Mouse (Mus musculus) cortical plate, adult 2 months (tissue): ENCODE measurements around the gene Pdgfb. TPM values are rescaled to one million over a fixed set of nuclear protein-coding genes. Genes with fewer than 3 reads are reported as not detected.

Experiments
- H3K27ac ChIP-seq: fragments of 200-500 bp; 2 replicates; pipeline ENCODE4 v1.5.1; 2012; ENCODE audit warnings: low read length, control low read depth, inconsistent platforms; ENCODE audit not compliant: insufficient read depth
- H3K4me1 ChIP-seq: fragments of 200-500 bp; 2 replicates; pipeline ENCODE4 v1.6.1; 2011; ENCODE audit warnings: low read length; ENCODE audit not compliant: control insufficient read depth, insufficient read depth
- H3K4me3 ChIP-seq: fragments of 200-500 bp; 2 replicates; pipeline ENCODE4 v1.5.1; 2011; ENCODE audit warnings: mild to moderate bottlenecking, low read length, control low read depth; ENCODE audit not compliant: insufficient read depth
- CTCF ChIP-seq: fragments of 200-500 bp; IDR thresholded peaks from 2 replicates; pipeline ENCODE4 v1.5.1; 2011; ENCODE audit warnings: mild to moderate bottlenecking, control low read depth, low read length; ENCODE audit not compliant: insufficient read depth; ENCODE audit errors: extremely low read depth
- POLR2A ChIP-seq: fragments of 200-500 bp; IDR thresholded peaks from 2 replicates; pipeline ENCODE4 v1.6.1; 2011; ENCODE audit warnings: mild to moderate bottlenecking, low read length, control low read depth; ENCODE audit not compliant: insufficient read depth; ENCODE audit errors: extremely low read depth
- polyA plus RNA-seq: library from polyadenylated mRNA; depleted of rRNA; stranded (reverse); fragments of >200 nt; gene quantifications from 2 replicates; pipeline ENCODE4 v1.2.3, GENCODE M21; 2012; rRNA removed

Pdgfb gene
- polyA plus RNA-seq, result 32.2 and 34.5 TPM in 2 replicates

DNA sequence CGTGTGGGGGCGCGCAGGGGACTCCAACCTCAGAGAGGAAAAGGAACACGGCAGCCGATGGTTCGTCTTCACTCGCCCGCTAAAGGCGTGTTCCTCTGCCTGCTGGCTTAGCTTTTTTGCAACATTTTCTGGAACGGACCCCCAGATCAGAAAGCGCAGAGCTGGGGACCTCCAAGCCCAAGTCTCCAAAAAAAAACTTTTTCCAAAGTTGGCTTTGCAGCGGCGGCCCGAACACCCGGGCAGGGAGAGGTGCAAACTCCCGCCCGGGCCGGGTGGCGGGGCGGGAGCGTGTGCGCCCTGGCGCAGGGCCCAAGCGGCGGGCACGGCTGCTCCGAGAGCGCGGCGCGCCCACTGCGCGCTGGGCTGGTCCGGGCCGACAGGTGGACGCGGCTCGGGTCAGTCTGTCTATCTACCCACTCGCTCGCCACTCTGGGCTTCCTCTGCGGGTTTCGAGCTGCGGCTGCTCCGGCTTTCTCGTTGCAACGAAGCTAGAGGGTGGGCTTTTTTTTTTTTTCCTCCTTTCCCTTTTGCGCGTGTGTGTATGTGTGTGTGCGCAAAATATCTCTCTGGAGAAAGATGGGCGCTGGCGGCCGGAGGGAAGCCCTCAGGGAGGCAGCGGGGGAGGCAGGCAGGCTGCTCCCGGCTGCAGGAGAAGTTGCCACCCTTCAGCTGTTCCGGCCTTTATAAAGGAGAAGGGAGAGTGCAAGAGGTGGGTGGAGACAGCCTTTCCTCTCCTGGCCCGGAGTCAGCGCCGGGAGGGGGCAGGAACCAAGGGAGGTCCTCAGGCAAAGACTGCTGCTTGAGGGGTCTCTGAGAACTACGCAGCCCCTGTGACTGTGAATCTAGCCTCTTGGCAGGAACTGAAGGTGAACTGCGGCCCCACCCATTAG is at the start of gene Pdgfb:
Gene Pdgfb (minus strand): TSS at position 657 of the 890 bp plus-strand sequence.
- TF ChIP-seq POLR2A, result peak; percentile 78
- no peak for TF ChIP-seq CTCF
- Histone ChIP-seq H3K27ac (peak within 1 kb of the TSS; percentile 98), H3K4me1 (0 out of 2 replicates have a peak, but pooled peaks cover 2% of the 10 kb centered on the region), H3K4me3 (peak within 1 kb of the TSS; percentile 98)

GRCm38 (mm10) chr15:80062821-80063220 is 48.0 kb upstream of the Pdgfb start:
- TF ChIP-seq POLR2A, result no peak
- no peak for TF ChIP-seq CTCF
- Histone ChIP-seq H3K4me3 (no peak overlapping the region), H3K27ac (no peak overlapping the region), H3K4me1 (peaks cover 2% of the 10 kb centered on the region; the same call in 1 of the 2 replicates)

DNA sequence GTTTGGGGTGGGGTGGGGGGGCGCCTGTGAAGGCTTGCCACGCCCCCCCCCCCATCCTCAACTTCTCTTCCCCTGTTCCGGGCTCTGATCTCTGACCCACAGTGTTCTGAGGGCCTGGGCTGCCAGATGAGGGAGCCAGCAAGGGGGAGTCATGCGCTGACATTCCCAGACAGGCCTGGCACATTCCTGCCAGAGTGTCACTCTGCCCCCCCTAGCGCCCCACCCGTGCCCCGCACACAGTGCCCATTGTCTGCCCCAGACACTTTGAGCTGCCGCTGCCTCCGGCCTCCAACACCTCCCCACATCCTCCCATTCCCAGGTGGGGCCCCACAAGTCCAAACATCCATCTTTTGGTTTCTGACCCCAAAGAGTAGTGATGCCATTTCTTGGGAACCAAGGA is 47.6 kb upstream of the Pdgfb start:
- TF ChIP-seq CTCF (no peak), POLR2A (no peak)
- Histone ChIP-seq H3K4me3 (no peak overlapping the region), H3K4me1 (peaks cover 2% of the 10 kb centered on the region; the same call in 1 of the 2 replicates), H3K27ac (no peak overlapping the region)

- H3K4me1 ChIP-seq, result peaks cover 2% of the 10 kb centered on the region; the same call in 1 of the 2 replicates
- TF ChIP-seq CTCF (no peak), POLR2A (no peak)
- H3K27ac ChIP-seq, result no peak overlapping the region
- H3K4me3 ChIP-seq, result no peak overlapping the region
Measured at GRCm38 (mm10) chr15:80061071-80061550, 46.3 kb upstream of the Pdgfb start.

- TF ChIP-seq CTCF (no peak), POLR2A (no peak)
- no peak overlapping the region for H3K27ac ChIP-seq
- H3K4me3 ChIP-seq, result no peak overlapping the region
- H3K4me1 ChIP-seq, result peaks cover 2% of the 10 kb centered on the region; the same call in 1 of the 2 replicates
Measured at GRCm38 (mm10) chr15:80060356-80061070, 45.7 kb upstream of the Pdgfb start.

DNA sequence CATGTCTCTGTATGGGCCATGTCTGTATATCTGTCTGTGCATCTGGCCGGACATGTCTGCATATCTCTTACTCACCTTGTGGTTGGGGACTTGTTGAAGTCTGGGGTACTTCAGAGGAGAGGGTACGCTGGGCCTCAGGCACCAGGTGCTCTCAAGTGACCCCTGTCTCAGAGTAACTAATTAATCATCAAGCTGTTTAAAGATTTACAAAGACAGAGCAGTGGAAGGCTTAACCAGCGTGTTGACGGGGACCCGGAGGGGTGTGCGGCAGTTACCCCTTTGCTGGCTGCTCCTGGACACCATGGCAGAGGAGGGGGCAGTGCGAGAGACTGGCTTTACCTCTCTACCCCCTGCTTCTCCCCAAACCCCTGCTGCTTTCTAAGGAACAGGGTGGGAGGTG is 44.8 kb upstream of the Pdgfb start:
- TF ChIP-seq POLR2A, result no peak
- TF ChIP-seq CTCF, result no peak
- Histone ChIP-seq H3K4me1 (peaks cover 2% of the 10 kb centered on the region; the same call in 1 of the 2 replicates), H3K4me3 (no peak overlapping the region)

GRCm38 (mm10) chr15:80058151-80058550 is 43.4 kb upstream of the Pdgfb start:
- Histone ChIP-seq H3K4me3 (no peak overlapping the region), H3K4me1 (peaks cover 1% of the 10 kb centered on the region; the same call in 1 of the 2 replicates), H3K27ac (no peak overlapping the region)
- no peak for TF ChIP-seq POLR2A
- TF ChIP-seq CTCF, result no peak

More for the DNA sequence above, 44.8 kb upstream of the Pdgfb start:
- no peak overlapping the region for H3K27ac ChIP-seq

DNA sequence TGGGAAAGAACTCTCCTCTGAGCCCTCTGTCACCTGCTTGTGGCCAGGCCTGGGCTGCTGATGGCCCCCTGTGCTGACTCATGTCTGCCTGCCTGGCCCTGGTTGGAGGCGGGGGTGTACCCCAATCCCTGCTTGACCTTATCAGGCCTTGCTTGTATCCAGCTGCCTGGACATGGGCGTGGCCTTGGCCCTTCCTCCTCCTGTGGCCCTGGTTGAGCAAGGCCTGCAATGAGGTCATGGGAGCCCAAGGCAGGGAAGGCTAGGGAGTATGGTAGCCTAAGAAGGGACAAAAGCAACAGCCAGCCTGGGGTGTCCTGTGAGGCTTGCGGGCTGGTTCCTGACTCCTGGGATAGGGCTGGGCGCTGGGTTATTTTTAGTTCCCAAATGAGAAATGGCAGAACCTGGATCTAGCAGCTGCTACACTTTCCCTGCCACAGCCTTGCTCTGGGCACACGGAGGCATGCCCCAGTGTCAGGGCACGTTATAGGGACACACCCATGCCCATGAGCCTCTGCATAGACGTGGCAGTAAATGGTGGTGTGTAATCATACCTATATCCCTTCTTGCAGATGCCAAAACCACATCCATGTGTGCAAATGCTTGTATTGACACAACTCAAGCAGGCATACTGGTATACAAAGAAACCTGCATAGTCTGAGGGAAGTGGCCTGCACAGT is 39.4 kb upstream of the Pdgfb start:
- no peak for TF ChIP-seq POLR2A
- TF ChIP-seq CTCF, result no peak
- H3K27ac ChIP-seq, result no peak overlapping the region
- no peak overlapping the region for H3K4me3 ChIP-seq

DNA sequence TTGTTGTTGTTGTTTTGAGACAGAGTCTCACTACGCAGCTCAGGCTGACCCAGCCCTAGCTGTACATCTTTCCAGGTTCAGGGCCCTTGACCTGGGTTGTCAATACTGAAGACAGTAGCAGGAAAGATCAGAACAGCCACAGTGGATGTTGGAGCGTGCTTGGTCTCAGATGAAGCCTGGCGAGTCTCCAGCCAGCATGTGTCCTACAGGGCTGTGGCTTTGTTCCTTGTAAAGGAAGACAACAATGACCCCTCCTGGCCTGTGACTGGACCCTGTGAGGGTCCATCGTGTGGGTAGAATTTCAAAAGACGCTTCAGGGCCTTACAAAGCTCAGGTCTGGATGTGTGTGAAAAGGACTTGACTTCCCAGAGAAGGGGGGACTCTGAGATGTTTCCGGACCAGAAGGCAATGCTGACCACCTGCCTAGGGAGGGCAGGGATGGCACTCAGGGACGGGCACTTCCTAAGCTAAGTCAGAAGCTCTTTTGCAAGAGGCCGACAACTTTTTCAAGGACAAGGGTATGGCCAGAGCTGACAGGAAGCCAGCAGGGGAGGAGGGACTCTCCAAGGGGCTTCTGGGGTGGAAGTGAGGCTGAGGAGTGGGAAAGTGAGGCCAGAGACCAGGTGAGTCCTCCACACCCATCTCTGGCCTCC is 38.7 kb upstream of the Pdgfb start:
- TF ChIP-seq CTCF, result no peak
- TF ChIP-seq POLR2A, result no peak
- H3K4me1 ChIP-seq, result no peaks in the 10 kb centered on the region
- no peak overlapping the region for H3K4me3 ChIP-seq
- H3K27ac ChIP-seq, result no peak overlapping the region

More for the DNA sequence above, 39.4 kb upstream of the Pdgfb start:
- no peaks in the 10 kb centered on the region for H3K4me1 ChIP-seq

- TF ChIP-seq POLR2A (no peak), CTCF (no peak)
Measured at GRCm38 (mm10) chr15:80051782-80052181, 37.0 kb upstream of the Pdgfb start.

More at GRCm38 (mm10) chr15:80051782-80052181, 37.0 kb upstream of the Pdgfb start:
- no peak overlapping the region for H3K27ac ChIP-seq
- H3K4me3 ChIP-seq, result no peak overlapping the region
- H3K4me1 ChIP-seq, result no peaks in the 10 kb centered on the region
